Mouse (Mus musculus): ENCODE results near the gene Slain2.
"Not testable (repeated sequence)": the region's sequence is repeated elsewhere in the genome, so short reads cannot be mapped to it uniquely, and the experiment has no call there.

Gene Slain2

DNA sequence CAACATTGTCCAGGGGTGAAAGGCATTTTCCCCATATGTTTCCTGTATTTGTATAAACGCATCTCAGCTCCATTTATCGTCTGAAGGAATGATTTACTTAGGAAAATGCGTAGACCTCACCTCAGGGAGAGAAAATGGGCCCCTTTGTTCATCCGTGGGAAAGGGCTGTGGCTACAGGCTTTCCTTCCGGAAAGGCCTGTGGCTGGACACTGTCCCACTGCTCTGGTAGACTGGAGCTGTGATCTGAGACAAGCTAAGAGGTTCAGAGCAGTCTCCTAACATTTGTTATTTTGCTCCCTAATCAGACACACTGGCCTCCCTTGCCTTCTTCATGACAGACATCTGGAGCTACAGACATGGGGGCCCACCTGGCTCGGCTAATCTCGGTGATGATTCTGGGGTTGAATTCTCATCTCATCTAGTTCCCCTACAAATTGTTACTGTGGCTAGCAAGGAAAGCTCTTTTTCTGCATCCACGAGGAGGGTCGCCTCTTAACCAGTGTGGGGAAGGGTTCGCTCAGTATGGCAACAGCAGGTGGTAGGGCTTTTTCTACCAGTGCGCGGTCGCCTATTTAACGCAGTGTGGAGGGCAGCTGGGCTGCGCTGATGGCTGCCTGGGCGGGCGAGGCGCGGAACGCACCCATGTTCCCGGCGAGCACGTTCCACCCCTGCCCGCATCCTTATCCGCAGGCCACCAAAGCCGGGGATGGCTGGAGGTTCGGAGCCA, 98.9 kb downstream of the Slain2 start:
- not testable (repeated sequence) for DNase-seq (ENCODE audit: low spot score in 2 of 2)

DNA sequence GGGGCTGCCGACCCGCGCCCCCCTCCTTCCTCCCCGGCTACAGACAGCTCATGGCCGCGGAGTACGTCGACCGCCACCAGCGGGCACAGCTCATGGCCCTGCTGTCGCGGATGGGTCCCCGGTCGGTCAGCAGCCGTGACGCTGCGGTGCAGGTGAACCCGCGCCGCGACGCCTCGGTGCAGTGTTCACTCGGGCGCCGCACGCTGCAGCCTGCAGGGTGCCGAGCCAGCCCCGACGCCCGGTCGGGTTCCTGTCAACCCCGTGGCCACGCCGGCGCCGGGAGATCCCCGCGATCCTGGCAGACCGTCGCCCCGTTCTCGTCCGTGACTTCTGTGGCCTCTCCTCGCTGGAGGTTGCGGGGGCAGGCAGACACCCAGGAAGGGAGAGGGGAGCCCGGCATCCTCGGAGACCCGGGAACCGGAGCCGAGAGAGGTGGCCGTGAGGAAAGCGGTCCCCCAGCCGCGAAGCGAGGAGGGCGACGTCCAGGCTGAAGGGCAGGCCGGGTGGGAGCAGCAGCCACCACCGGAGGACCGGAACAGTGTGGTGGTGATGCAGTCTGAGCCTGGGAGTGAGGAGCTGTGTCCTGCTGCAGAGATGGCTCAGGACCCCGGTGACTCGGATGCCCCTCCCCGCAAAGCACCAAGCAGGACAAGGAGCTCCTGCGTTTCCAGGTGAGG, 99.6 kb downstream of the Slain2 start:
- not testable (repeated sequence) for DNase-seq (ENCODE audit: low spot score in 2 of 2)

DNA sequence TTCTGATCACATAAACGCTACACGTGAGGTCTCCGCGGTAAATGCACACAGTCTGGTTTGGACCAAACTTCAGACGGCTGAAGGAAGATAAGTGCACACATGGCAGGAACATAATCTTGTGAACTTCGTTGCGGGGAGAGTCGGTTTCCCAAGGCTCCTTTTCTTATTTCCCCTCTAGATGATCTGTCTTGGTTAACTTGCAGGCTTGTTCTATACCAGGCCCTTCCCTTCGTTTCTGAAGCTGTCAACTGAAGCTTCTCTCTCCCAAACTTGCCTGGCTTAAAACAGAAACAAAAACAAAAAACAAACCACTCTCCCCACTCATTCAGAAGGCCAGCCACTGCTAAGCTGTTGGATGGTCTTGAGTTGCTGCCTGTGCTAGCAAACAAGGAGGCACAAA, 100.6 kb downstream of the Slain2 start:
- DNase-seq (ENCODE audit: low spot score in 2 of 2) = no peak

DNA sequence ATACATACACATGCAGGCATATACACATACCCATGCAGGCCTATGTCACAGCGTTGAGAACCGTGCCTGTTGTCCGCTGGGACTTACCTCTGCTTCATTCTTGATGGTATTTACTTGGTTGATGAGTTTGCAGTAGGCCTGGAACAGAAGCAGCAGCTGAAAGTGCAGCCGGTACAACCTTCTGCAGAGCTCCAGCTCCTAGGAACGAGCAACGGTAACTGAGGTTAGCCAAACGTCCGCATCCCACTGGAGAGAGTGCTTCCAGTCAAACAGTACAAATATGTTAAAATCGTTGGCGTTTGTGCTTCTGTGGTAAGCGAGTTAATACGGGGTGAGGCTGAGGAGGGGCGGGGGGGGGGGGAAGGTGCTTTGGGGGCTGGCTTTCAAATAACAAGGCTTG, 109.7 kb downstream of the Slain2 start:
- DNase-seq (ENCODE audit: low spot score in 2 of 2) = no peak
